Mouse (Mus musculus) CD4-positive, CD25-positive, alpha-beta regulatory T cell, adult 4 months (primary cell): ENCODE data around the gene Gm8362. TPM values are rescaled to one million over a fixed set of nuclear protein-coding genes. Genes with fewer than 3 reads are reported as not detected.
"Not testable (repeated sequence)": the region's sequence is repeated elsewhere in the genome, so short reads cannot be mapped to it uniquely, and the experiment has no call there.

ENCODE experiments used
- ATAC-seq: one replicate; pipeline ENCODE4 v1.8.0; 2017
- polyA plus RNA-seq, 2 experiments: library from polyadenylated mRNA; unstranded; fragments of 100-300 nt; shearing (Covaris generic); gene quantifications; one replicate each; pipeline ENCODE4 v1.2.1; 2017

Gene Gm8362
- polyA plus RNA-seq, result under 1 TPM in 1 of 2 experiments, not detected in 1; 0.37 TPM

GRCm38 (mm10) chr14:6774311-6774710 lies at the start of gene Gm8362:
Gm8362 (minus strand) TSS chr14:6774411.
- not testable (repeated sequence) for ATAC-seq

- ATAC-seq, result not testable (repeated sequence)
These were observed 49.1 kb upstream of the Gm8362 start for GRCm38 (mm10) chr14:6823297-6823696.

GRCm38 (mm10) chr14:6757231-6757536 lies 17.0 kb downstream of the Gm8362 start:
- ATAC-seq, result not testable (repeated sequence)

GRCm38 (mm10) chr14:6756384-6757230 lies 17.6 kb downstream of the Gm8362 start:
- not testable (repeated sequence) for ATAC-seq

GRCm38 (mm10) chr14:6742232-6742631 lies 32.0 kb downstream of the Gm8362 start, which contains the start of gene Gm3636:
Gm3636 (minus strand) TSS chr14:6742332.
- ATAC-seq, result not testable (repeated sequence)

- not testable (repeated sequence) for ATAC-seq
These were observed 54.1 kb downstream of the Gm8362 start, which contains the start of gene Gm8050 for GRCm38 (mm10) chr14:6720151-6720550. Gm8050 (minus strand) TSS chr14:6720251.

Other genes starting within 250 kb of the Gm8362 start
- gene Gm8356, start 237.1 kb downstream of the Gm8362 start, polyA plus RNA-seq, result not detected
- gene Gm3629, start 183.8 kb downstream of the Gm8362 start, polyA plus RNA-seq, result 1 to 10 TPM in 1 of 2 experiments, not detected in 1; 1.7 TPM
- not detected for gene Gm3460, start 152.0 kb downstream of the Gm8362 start, polyA plus RNA-seq
- gene Gm10251, start 90.2 kb downstream of the Gm8362 start, polyA plus RNA-seq, result not detected
- not detected for gene Gm8050, start 54.2 kb downstream of the Gm8362 start, polyA plus RNA-seq
- 10 to 100 TPM; 18.9 to 21.6 TPM for gene Gm3636, start 32.1 kb downstream of the Gm8362 start, polyA plus RNA-seq
- gene Gm3642, start 65.9 kb upstream of the Gm8362 start, polyA plus RNA-seq, result not detected
- 10 to 100 TPM in 1 of 2 experiments, 1 to 10 TPM in 1; 9.2 to 13.1 TPM for gene Gm3667, start 115.6 kb upstream of the Gm8362 start, polyA plus RNA-seq
- not detected for gene Gm6356, start 199.4 kb upstream of the Gm8362 start, polyA plus RNA-seq